Mouse (Mus musculus) fibroblast of lung, adult 2 months (primary cell): Measurements from ENCODE around the gene Olfr1154.

ENCODE experiments used
- DNase-seq: peaks from one replicate; pipeline ENCODE4 v3.0.0-alpha.2; 2011; ENCODE audit warnings: low read depth

The Olfr1154 gene

GRCm38 (mm10) chr2:87905066-87905465 lies at the start of gene Olfr1154:
Gene Olfr1154 (minus strand): TSS chr2:87905166.
- no peak for DNase-seq

- DNase-seq = no peak
Observed at GRCm38 (mm10) chr2:87953000-87953399, 48.0 kb upstream of the Olfr1154 start, which contains the start of gene Olfr1156. Gene Olfr1156 (minus strand): TSS chr2:87953100.

- no peak for DNase-seq
Observed at GRCm38 (mm10) chr2:87945037-87945436, 40.1 kb upstream of the Olfr1154 start, which contains the start of gene Olfr1155. Gene Olfr1155 (minus strand): TSS chr2:87945137.

- no peak for DNase-seq
Observed at GRCm38 (mm10) chr2:87894662-87895061, 10.3 kb downstream of the Olfr1154 start, which contains the start of gene Olfr1153. Gene Olfr1153 (plus strand): TSS chr2:87894962.

- DNase-seq = no peak
Observed at GRCm38 (mm10) chr2:87866192-87866591, 38.8 kb downstream of the Olfr1154 start, which contains the start of gene Olfr1152. Gene Olfr1152 (plus strand): TSS chr2:87866492.

- DNase-seq = no peak
Observed at GRCm38 (mm10) chr2:87855562-87855961, 49.4 kb downstream of the Olfr1154 start, which contains the start of gene Olfr1151. Gene Olfr1151 (plus strand): TSS chr2:87855862.
